Mouse (Mus musculus) liver, embryonic 13.5 days (tissue): ENCODE measurements around the gene Rassf3. TPM values are rescaled to one million over a fixed set of nuclear protein-coding genes. Genes with fewer than 3 reads are reported as not detected.
A peak's percentile ranks its signal among the peaks of the same experiment; 100 is the strongest.

Experiments used
- ATAC-seq: fragments of 200-750 bp; cut with Nextera tagmentation; 2 replicates; pipeline ENCODE4 v1.8.0; 2017; ENCODE audit warnings: low read depth, mild to moderate bottlenecking, moderate number of reproducible peaks, moderate library complexity
- DNase-seq: peaks from one replicate; pipeline ENCODE4 v3.0.0; 2022
- H3K27ac ChIP-seq: fragments of 300-500 bp; sonication (generic); 2 replicates; pipeline ENCODE4 v1.5.1; 2015; ENCODE audit warnings: moderate library complexity, mild to moderate bottlenecking, inconsistent platforms
- H3K27me3 ChIP-seq: fragments of 300-500 bp; sonication (generic); 2 replicates; pipeline ENCODE4 v1.6.1; 2015; ENCODE audit warnings: mild to moderate bottlenecking, inconsistent platforms
- H3K36me3 ChIP-seq: fragments of 300-500 bp; sonication (generic); 2 replicates; pipeline ENCODE4 v1.6.1; 2015; ENCODE audit warnings: mild to moderate bottlenecking, inconsistent platforms
- H3K4me1 ChIP-seq: fragments of 300-500 bp; sonication (generic); replicated peaks from 2 replicates; pipeline ENCODE4 v1.6.1; 2015; ENCODE audit warnings: inconsistent platforms
- H3K4me2 ChIP-seq: fragments of 300-500 bp; sonication (generic); 2 replicates; pipeline ENCODE4 v1.6.1; 2015; ENCODE audit warnings: inconsistent platforms, mild to moderate bottlenecking, moderate library complexity
- H3K4me3 ChIP-seq: fragments of 300-500 bp; sonication (generic); replicated peaks from 2 replicates; pipeline ENCODE4 v1.5.1; 2015; ENCODE audit warnings: mild to moderate bottlenecking, inconsistent platforms
- H3K9ac ChIP-seq: fragments of 300-500 bp; sonication (generic); 2 replicates; pipeline ENCODE4 v1.6.1; 2015; ENCODE audit warnings: mild to moderate bottlenecking, inconsistent platforms
- H3K9me3 ChIP-seq: fragments of 300-500 bp; sonication (generic); replicated peaks from 2 replicates; pipeline ENCODE4 v1.6.1; 2016; ENCODE audit warnings: inconsistent platforms
- WGBS: fragments of 180-500 bp; shearing (Covaris S2); methylation state at CpG from one replicate; pipeline ENCODE4 v1.1.7; 2015; ENCODE audit not compliant: insufficient replicate concordance; 5-methylcytosine and 5-hydroxymethylcytosine counted together
- polyA plus RNA-seq: library from polyadenylated mRNA; unstranded; fragments of >200 nt; fragmentation: Nextera tagmentation; extraction: Ambion mirVana; gene quantifications from 2 replicates; pipeline ENCODE4 v1.2.1, GENCODE M21; 2015

Rassf3 gene
- polyA plus RNA-seq, 1 experiment from 2014 or later = 7.4 TPM

DNA sequence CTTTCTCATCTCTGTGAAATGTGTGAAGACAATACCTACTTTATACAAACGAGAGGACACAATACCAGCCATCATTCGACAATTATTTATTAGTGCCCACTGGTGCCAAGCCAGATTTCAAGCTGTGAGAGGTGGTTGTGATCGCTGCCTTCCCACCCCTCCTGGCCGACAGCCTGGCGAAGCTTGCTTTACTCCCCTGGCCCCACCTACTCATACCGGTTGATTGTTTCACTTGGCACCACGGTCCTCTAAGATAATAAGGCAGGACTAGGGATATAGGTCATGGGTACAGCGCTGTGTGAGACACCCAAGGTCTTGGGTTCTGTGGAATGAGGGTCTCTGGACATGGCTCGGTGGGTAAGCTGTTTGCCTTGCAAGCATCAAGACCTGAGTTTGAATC lies 55.1 kb downstream of the Rassf3 start:
- Histone ChIP-seq H3K9me3 (no peaks in the 10 kb centered on the region), H3K9ac (no peak overlapping the region), H3K4me2 (no peak overlapping the region), H3K27ac (no peak overlapping the region), H3K27me3 (no peaks in the 10 kb centered on the region), H3K4me3 (no peak overlapping the region), H3K4me1 (peaks cover 58% of the 10 kb centered on the region), H3K36me3 (peaks cover 7% of the 10 kb centered on the region)
- no peak for ATAC-seq
- no peak for DNase-seq
- 73% methylated on average over 9 of the region's 9 CpGs for WGBS

DNA sequence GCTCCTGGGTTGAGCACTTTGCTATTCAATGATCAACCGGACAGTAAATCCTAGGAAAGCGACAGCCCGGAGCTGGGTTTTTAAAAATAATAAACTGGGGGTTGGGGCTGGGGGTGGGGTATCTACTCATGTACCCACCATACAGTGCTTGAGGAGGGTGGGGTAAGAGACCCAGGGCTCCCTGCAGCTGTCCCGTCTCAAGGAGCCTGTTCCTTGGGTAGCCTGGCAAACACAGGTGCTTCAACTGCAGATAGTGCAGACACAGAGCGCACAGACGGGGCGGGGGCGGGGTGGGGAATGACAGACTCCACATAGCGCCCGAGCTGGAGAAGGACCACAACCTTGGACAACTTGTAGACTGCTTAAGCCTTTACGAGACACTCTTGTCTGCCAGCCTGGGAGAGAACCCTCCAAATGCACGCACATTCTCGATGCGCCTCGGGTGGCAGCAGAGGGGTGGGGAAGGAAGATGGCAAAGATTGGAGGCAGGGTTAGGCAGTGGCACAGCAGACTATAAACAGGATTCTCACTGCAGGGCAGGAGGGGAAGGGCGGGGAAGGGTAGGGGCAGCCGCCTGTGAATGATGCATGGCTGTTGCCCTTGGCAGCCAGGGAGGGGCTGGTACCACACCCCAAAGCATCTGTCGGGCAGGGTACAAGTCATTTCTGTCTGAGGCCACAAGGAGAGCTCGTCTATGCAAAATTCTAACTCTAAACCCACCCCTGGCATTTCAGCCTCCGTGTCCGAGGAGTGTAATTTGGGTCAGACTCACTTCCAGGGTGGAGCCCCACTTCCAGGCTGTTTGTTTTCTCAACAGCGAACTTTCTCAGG lies 56.3 kb downstream of the Rassf3 start:
- Histone ChIP-seq H3K4me2 (no peak overlapping the region), H3K4me1 (peaks cover 47% of the 10 kb centered on the region), H3K27me3 (no peaks in the 10 kb centered on the region), H3K36me3 (peaks cover 17% of the 10 kb centered on the region), H3K9me3 (no peaks in the 10 kb centered on the region), H3K4me3 (no peak overlapping the region), H3K9ac (0 out of 2 replicates have a peak overlapping the region, but pooled peaks have one; percentile 4), H3K27ac (no peak overlapping the region)
- WGBS = 58% methylated on average over 22 of the region's 22 CpGs
- ATAC-seq = peak; percentile 64
- DNase-seq = no peak

DNA sequence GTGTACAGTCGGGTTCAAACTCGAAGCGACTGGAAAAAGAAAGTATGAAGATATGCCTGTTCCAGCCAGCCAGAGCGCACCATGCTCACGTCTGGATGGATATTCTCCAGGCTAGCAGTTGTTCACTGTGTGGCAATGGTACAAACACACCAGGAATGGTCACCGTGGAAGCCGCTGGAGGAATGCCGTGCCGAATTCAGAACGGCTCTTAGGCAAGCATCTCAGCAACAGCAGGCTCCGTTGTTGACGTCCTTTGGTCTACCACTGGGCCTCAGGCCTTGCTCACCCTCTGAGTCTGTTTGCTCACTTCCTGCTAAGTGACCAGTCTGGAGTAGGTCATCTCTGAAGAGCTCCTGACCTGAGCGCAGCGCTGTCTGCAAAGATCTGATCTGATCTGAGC lies 57.3 kb downstream of the Rassf3 start:
- DNase-seq (no peak), ATAC-seq (no peak)
- no peak overlapping the region for H3K4me3 ChIP-seq
- no peak overlapping the region for H3K4me2 ChIP-seq
- no peaks in the 10 kb centered on the region for H3K27me3 ChIP-seq
- H3K36me3 ChIP-seq = peaks cover 23% of the 10 kb centered on the region
- no peaks in the 10 kb centered on the region for H3K9me3 ChIP-seq
- H3K9ac ChIP-seq = no peak overlapping the region
- no peak overlapping the region for H3K27ac ChIP-seq
- H3K4me1 ChIP-seq = peaks cover 40% of the 10 kb centered on the region
- 75% methylated on average over 14 of the region's 14 CpGs for WGBS

DNA sequence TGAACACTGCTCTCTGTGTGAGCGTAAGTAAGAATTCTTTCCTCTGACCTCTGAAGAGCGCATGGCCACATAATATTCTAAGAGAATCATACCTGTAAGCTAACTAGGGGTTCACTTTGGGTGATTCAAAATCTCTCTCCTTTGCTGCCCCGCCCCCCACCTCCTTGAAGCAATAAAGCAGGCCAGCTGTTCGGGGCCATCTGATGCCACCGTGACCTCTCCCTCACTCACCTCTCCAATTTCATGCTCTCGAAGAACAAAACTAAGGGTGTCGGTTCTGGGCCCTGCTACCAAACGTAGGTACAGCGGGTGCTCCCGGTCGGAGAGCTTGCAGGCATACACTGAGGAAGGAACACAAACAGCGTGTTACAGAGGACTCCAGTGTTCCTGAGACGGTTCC lies 62.0 kb downstream of the Rassf3 start:
- 86% methylated on average over 13 of the region's 13 CpGs for WGBS
- Histone ChIP-seq H3K4me2 (no peak overlapping the region), H3K4me1 (peaks cover 11% of the 10 kb centered on the region), H3K27ac (no peak overlapping the region), H3K36me3 (peaks cover 35% of the 10 kb centered on the region), H3K9ac (no peak overlapping the region), H3K4me3 (no peak overlapping the region), H3K9me3 (no peaks in the 10 kb centered on the region), H3K27me3 (no peaks in the 10 kb centered on the region)
- DNase-seq (no peak), ATAC-seq (no peak)

DNA sequence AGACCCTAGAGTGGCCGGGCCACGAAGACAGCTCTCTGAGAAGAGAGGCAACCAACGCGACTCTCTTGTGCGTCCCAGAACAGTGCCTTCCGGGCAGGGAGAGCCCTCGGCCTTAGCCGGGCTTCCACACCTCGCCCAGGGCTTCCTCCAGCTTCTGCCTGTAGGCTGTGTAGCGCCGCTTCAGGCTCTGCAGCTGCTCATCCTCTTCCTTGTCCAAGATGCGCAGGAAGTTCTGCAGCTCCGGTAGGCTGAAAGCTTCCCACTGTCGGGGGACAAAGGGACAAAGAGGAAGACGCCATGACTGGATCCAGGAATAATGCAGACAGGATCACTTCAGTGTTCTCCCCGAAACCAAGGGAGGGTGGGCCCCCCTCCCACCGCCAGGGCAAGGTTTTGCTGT lies 63.3 kb downstream of the Rassf3 start:
- DNase-seq = no peak
- no peaks in the 10 kb centered on the region for H3K9me3 ChIP-seq
- H3K36me3 ChIP-seq = peaks cover 35% of the 10 kb centered on the region
- H3K27me3 ChIP-seq = no peaks in the 10 kb centered on the region
- no peak for ATAC-seq
- H3K4me3 ChIP-seq = no peak overlapping the region
- H3K4me1 ChIP-seq = peaks cover 4% of the 10 kb centered on the region; the same call in 1 of the 2 replicates
- no peak overlapping the region for H3K27ac ChIP-seq
- 62% methylated on average over 17 of the region's 17 CpGs for WGBS
- no peak overlapping the region for H3K9ac ChIP-seq
- H3K4me2 ChIP-seq = no peak overlapping the region

DNA sequence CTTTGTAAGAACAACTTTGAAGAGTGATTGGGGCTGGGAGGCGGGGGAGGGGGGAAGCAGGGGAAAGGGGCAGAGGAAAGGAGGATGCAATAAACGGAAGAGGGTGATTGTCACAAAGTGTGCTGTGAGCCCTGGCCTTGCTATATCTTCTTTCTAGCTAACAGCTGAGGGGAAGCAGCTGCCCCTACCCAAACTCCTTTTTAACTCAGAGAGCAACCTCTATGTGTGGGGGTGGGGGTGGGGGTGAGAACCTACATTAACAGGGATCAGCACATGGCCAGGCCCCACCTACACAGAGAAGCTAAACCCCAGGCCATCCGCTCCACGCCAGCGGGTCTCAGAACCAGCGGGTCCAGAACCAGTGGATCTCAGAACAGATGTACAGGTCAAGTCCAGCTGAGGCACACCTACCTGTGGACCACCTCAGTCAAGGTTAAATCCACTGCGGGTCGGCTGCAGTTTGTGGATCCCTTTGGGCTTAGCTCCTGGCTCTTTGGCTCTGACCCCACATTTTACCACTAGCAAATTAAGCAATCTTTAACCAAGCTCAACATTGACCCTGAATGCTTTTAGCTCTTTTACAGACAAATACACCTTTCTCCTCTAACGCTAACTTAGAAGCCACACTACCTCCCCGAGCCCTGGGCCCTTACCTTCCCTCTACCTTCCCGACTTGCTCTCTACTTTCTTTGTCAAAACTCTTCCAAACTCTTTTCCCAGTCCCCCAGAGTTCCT lies 64.3 kb downstream of the Rassf3 start:
- 70% methylated on average over 11 of the region's 11 CpGs for WGBS
- Histone ChIP-seq H3K27ac (no peak overlapping the region), H3K4me3 (no peak overlapping the region)

DNA sequence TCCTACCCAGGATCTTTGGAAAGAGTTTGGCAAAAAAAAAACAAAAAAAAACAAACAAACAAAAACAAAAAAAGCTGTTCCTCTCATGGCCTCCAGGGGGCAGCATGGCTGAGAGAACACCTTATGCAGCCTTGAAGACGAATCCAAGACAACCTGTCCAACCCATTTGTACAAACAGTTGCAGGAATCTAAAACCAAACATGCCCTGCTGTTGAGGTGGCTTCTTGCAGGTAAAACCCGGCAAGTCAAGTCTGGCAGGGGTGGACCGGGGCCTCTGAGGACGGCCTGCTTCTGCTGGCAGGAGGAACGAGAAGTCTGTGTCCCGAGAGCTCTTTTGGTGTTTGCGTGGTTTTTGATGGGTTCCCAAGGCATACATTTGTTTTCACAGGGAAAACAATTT lies 66.4 kb downstream of the Rassf3 start:
- no peak overlapping the region for H3K4me2 ChIP-seq
- peaks cover 21% of the 10 kb centered on the region; the same call in 1 of the 2 replicates for H3K36me3 ChIP-seq
- no peak overlapping the region for H3K9ac ChIP-seq
- H3K27ac ChIP-seq = no peak overlapping the region
- H3K9me3 ChIP-seq = no peaks in the 10 kb centered on the region
- 60% methylated on average over 7 of the region's 7 CpGs for WGBS
- DNase-seq (no peak), ATAC-seq (no peak)
- no peaks in the 10 kb centered on the region for H3K4me1 ChIP-seq
- H3K4me3 ChIP-seq = no peak overlapping the region
- no peaks in the 10 kb centered on the region for H3K27me3 ChIP-seq

More for the DNA sequence above, 64.3 kb downstream of the Rassf3 start:
- no peak for DNase-seq
- Histone ChIP-seq H3K36me3 (peaks cover 35% of the 10 kb centered on the region), H3K4me2 (no peak overlapping the region), H3K9me3 (no peaks in the 10 kb centered on the region), H3K4me1 (no peaks in the 10 kb centered on the region; the same call in 1 of the 2 replicates), H3K27me3 (no peaks in the 10 kb centered on the region), H3K9ac (no peak overlapping the region)
- 0 out of 2 replicates have a peak, but pooled peaks have one; percentile 25 for ATAC-seq

DNA sequence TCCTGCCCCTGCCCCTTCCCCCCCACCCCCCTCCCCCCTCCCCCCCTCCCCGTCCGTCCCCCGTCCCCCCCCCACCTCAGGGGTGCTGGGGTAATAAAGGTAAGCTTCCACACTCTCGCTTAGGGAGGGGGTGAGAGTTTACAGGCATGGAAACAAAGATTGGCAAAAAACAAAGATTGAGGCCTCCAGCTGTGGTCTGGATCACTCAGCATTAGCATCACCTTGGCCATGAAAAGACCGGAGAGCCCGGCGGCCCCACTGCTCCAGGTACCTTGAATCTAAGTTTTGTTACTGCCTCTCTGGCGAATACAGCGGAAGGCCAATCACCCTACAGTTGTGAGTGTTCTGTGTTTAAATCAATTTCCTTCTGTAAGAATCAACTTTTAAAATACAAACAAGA lies 72.2 kb downstream of the Rassf3 start:
- DNase-seq (no peak), ATAC-seq (no peak)
- H3K9me3 ChIP-seq = no peaks in the 10 kb centered on the region
- H3K36me3 ChIP-seq = no peaks in the 10 kb centered on the region
- H3K9ac ChIP-seq = no peak overlapping the region
- H3K27me3 ChIP-seq = no peaks in the 10 kb centered on the region
- no peaks in the 10 kb centered on the region for H3K4me1 ChIP-seq
- H3K4me2 ChIP-seq = no peak overlapping the region
- no peak overlapping the region for H3K27ac ChIP-seq
- WGBS = 68% methylated on average over 6 of the region's 9 CpGs
- H3K4me3 ChIP-seq = no peak overlapping the region

DNA sequence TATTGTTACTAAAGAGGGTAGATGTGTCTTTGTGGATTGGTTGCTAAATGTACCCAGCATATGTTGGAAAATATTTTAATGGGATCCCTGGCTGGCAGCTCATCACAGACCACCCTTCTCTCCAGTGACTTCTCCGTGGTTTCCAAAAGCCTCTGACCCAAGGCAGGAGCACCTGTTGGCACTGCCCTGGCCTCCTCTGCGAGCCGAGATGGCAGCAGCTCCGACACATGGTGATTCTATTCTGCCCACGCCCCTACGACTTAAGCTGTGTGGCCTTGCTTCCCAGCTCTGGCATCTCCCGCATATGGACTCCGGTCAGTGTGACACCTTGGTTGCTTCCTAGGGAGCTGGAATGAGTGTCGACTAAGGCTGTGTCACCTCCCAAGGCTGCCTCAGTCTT lies 73.0 kb downstream of the Rassf3 start:
- H3K4me2 ChIP-seq = no peak overlapping the region
- 69% methylated on average over 9 of the region's 9 CpGs for WGBS
- H3K9ac ChIP-seq = no peak overlapping the region
- no peaks in the 10 kb centered on the region for H3K4me1 ChIP-seq
- no peak for DNase-seq
- no peaks in the 10 kb centered on the region for H3K27me3 ChIP-seq
- H3K4me3 ChIP-seq = no peak overlapping the region
- no peak for ATAC-seq
- H3K27ac ChIP-seq = no peak overlapping the region
- no peaks in the 10 kb centered on the region for H3K9me3 ChIP-seq
- no peaks in the 10 kb centered on the region for H3K36me3 ChIP-seq

DNA sequence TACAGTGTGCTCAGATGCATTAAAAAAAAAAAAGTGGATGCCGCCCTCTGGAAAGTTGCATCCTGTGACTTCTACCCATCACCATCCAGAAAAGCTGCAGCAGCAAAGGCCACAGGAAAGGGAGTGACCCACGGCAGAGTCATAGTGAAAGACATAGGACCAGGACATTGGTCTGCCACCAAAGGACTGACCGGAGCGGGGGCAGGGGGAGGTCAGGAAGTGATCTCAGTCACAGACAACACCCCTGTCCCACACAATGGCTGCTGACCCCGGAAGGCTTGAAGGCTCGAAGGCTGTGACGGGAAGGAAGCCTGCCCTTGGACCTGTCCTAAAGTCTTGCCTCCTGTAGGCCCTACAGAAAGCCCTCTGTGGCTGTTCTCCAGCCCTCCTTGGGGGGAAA lies 75.1 kb downstream of the Rassf3 start:
- H3K36me3 ChIP-seq = peaks cover 6% of the 10 kb centered on the region; the same call in 1 of the 2 replicates
- no peak overlapping the region for H3K27ac ChIP-seq
- H3K9me3 ChIP-seq = no peaks in the 10 kb centered on the region
- no peak for DNase-seq
- no peak overlapping the region for H3K4me3 ChIP-seq
- no peak overlapping the region for H3K9ac ChIP-seq
- peak; percentile 34; the same call in 1 of the 2 replicates for ATAC-seq
- no peaks in the 10 kb centered on the region for H3K4me1 ChIP-seq
- H3K4me2 ChIP-seq = no peak overlapping the region
- no peaks in the 10 kb centered on the region for H3K27me3 ChIP-seq
- 57% methylated on average over 7 of the region's 7 CpGs for WGBS

DNA sequence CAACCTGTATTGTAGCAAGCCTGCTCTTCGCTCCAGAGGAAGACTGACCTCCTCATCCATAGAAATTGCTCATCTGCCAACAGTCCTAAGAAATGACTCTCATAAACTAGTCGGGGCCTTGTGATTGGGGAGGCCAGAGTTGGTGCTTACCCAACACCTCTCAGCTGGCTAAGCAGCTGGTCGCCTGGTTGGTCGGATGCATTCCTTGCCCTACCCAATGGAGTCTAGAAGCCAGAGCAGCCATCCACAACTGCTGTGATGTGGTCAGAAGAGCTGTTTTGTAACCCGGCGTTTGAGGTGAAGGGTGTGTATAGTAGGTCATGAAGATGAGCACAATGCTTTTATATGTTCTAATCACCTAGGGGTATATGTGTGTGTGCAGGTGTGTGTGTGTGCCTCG lies 77.5 kb downstream of the Rassf3 start:
- 72% methylated on average over 7 of the region's 7 CpGs for WGBS
- H3K27me3 ChIP-seq = no peaks in the 10 kb centered on the region
- no peak overlapping the region for H3K27ac ChIP-seq
- H3K36me3 ChIP-seq = peaks cover 30% of the 10 kb centered on the region
- no peak overlapping the region for H3K4me2 ChIP-seq
- no peaks in the 10 kb centered on the region for H3K9me3 ChIP-seq
- H3K4me3 ChIP-seq = no peak overlapping the region
- DNase-seq = no peak
- ATAC-seq = no peak
- no peaks in the 10 kb centered on the region for H3K4me1 ChIP-seq
- no peak overlapping the region for H3K9ac ChIP-seq
